Mouse (Mus musculus) layer of hippocampus, adult 9-11 months (tissue): ENCODE data around the gene Vav1.
A peak's percentile ranks its signal among the peaks of the same experiment; 100 is the strongest.
"Not testable (repeated sequence)": the region's sequence is repeated elsewhere in the genome, so short reads cannot be mapped to it uniquely, and the experiment has no call there.

Source experiments
- DNase-seq: peaks from one replicate; pipeline ENCODE4 v3.0.0; 2022

Gene Vav1

DNA sequence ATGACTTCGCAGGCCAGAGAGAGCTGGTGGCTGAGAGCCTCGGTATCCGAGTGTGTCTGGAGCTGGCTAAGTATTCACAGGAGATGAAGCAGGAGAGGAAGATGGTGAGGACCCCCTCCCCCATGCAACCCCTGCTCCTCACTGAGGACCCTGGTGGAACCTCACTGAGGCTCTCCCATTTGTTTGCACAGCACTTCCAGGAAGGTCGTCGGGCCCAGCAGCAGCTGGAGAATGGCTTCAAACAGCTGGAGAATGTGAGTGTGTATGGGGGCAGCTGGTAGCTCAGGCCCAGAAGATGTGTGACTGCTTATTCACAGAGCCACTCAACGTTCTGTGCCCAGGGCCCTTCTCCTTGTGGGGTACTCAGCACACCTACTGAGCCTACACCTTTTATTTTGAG, 25.6 kb upstream of the Vav1 start:
- no peak for DNase-seq

DNA sequence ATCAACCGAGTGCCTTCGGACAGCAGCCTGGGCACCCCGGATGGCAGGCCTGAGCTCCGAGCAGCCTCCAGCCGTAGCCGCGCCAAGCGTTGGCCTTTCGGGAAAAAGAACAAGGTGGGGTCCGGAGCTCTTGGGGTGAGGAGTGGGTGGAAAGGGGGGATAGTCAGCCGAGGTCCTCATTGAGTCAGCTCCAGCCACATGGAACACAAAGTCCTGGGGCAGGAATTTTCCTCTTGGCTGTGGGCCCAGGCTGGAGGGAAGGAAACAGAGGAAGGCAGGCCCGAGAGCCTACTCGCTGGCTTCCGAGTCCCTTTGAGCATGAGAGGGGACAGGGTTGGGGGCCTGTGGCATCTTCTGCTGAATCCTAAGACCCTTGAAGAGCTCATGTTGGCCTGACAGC, 23.5 kb upstream of the Vav1 start:
- no peak for DNase-seq

DNA sequence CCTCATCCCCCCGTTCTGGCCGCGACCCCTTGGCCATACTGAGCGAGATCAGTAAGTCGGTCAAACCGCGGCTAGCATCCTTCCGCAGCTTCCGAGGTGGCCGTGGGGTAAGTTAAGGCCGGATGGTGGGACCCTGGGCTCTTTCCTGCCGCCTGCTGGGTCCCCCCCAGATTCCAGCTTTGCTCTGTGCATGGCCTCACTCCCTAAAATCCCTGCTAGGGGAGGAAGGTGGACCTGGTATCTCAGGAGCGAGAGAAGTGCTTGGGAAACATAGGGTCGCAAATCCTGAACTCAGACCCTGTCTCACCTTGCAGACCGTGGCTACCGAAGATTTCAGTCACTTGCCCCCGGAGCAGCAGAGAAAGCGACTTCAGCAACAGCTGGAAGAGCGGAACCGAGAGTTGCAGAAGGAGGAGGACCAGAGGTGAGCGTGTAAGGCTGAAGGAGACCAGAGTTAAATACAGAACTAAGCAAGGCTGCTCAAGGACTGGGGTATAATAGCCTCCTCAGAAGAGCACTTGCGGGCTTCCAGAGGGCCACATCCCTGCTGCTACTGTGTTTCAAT, 21.9 kb upstream of the Vav1 start:
- no peak for DNase-seq

DNA sequence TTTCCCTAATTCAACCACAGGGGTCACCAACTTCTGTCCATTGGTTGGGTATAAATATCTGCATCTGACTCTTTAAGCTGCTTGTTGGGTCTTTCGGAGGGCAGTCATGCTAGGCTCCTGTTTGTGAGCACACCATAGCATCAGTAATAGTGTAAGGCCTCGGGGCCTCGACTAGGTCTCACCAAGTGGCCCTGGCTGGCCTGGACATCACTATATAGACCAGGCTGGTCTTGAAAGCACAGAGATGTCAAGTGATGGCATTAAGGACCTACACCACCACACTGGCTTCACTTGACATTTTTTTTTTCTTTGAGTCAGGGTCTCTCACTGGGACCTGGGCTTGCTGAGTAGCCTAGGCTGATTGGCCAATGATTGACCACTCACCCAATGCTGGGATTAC, 20.7 kb upstream of the Vav1 start:
- DNase-seq = no peak

DNA sequence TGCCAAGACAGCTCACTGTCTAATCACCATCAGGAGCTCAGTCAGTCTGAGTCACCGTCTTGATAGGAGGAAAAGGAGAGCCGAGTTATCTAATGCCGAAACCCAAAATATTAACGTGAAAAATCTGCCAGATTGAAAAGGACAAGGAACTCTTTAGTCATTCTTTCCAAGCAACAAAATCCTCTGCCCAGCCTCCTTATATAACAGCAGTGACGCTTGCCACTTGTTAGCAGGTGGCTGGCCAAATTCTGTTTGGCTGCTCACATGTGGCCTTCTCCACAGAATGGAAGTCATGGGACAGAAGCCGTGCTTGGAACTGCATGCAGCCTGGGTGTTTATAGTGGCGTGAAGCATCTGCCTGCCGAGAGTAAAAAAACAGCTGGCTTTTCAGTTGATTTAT, 19.2 kb upstream of the Vav1 start:
- DNase-seq = peak; percentile 46

DNA sequence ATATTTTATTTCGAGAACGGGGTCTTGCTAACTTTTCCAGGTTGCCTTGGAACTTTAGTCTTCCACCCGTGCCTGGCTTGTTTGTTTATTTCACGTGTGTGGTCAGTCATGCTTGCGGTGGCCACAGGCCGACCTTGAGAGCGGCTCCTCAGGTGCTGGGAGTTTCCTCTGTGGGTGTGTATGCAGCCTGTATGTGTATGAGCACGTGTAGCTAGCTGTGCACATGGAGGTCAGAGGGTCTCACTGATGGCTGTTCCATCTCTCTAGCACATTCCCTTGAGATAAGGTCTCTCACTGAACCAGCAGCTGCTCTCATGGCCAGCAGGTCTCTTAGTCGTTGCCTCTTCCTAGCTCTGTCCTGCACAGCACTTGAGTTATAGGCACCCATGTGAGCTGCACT, 18.5 kb upstream of the Vav1 start:
- DNase-seq = no peak

DNA sequence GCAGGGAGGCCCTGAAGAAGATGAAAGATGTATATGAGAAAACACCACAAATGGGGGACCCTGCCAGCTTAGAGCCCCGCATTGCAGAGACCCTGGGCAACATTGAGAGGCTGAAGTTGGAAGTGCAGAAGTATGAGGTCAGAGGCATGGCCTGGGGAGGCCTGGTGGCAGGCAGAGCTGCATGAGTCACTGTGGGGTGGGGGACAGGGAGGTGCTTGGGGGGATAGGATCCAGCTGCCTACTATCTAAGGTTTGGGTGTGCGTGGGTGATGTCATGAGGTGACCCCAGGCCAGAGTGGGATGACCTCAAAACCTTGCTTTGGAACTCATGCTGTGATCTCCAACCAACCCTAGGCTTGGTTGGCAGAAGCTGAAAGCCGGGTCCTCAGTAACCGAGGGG, 17.6 kb upstream of the Vav1 start:
- no peak for DNase-seq

DNA sequence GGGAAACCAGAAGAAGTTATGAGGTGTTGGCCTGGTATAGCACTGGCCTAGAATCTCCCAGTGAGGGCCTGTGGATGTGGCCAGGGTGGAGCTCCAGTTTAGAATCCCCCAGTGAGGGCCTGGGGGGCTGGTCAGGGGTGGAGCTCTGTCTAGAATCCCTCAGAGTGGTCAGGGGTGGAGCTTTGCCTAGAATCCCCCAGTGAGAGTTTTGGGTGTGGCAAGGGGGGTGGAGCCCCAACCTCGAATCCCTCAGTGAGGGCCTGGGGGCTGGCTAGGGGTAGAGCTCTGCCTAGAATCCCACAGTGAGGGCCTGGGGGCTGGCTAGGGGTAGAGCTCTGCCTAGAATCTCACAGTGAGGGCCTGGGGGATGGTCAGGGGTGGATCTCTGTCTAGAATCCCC, 17.1 kb upstream of the Vav1 start:
- no peak for DNase-seq

DNA sequence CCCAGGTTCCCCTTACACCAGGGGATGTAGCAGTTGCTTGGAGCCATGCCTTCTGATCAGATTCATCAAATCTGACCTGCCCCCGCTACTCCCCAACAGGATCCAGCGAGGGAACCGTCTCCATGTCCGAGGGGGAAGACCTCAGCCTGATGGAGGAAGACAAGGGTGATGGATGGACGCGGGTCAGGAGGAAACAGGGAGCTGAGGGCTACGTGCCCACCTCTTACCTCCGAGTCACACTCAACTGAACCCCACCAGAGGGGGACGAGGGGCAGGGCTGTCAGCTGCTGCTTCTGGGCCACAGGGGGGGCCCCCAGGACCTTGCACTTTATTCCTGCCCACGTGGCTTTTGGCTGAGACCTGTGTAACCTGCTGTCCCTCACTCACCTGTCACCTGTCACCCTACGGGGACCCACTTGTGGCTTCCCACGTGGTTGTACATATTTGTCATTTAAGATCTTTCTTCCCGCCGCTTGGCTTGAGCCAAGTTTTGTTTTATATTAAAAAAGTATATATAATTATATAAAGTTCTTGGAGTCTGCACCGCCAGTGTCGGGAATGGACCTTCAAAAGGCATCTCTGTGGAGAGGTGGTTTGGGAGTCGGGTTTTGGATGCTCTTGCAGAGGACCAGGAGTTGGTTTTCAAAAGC, 15.9 kb upstream of the Vav1 start:
- DNase-seq = no peak

DNA sequence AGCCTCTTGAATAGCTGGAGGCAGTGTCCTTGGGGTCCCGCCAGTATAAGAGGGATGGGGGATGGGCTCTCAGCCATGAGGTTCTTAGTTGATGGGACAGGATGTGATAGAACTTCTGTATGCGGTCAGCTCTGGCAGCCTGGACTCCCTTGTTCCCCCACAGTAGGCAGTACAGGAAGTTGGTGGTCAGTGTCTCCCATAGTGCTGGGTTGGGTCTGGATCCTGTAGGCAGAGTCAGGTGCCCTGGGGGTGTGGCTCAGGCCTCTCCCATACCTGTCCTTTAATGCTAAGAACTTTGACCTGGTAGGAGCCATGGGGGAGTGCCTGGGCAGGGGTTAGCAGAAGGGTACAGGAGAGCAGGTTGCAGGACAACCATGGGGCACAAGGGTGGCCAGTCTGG, 14.7 kb upstream of the Vav1 start:
- DNase-seq = no peak

DNA sequence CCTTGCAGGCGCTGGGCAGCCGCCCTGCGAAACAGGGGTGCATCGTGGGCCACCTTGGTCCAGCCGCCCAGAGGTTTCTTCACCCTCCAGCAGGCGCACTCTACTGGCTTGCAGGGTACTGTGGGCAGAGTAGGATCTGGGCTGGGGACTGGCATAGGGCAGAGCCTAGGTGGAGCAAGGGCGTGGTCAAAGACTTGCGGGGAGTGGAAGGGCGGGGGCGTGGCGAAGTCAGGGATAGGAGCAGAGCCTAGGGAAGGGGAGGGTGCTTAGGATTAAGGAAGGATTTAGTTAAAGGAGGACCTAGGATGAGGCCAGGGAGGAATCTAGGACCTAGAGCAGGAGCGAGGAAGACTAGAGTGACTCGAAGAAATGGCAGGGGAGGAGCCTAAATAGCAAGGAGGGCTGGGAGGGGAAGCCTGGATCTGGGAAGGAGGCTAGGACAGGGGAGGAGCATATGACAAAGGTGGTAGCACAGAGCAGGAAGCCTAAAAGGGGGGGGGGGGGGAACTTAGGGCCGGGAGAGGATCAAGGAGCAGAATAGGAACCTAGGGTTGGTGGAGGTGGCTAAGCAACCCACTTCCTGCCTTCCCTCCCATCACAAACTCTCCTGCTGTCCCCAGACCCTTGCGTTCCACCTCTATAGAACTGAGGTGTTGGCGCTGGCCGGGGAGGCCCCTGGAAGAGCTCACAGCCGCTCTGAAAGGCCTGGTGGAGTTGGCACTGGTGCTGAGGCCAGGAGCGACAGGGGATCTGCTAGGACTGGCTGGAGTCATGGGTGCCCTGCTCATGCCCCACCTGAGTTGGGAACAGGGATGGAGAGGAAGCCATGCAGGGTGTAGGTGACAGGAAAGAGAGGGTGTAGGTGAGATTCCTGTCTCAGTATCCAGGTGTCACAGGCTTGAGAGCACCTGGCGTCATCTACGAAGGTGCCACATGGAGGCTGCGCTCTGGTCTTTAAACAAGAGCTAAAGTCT, 13.6 kb upstream of the Vav1 start:
- DNase-seq = peak; percentile 51

DNA sequence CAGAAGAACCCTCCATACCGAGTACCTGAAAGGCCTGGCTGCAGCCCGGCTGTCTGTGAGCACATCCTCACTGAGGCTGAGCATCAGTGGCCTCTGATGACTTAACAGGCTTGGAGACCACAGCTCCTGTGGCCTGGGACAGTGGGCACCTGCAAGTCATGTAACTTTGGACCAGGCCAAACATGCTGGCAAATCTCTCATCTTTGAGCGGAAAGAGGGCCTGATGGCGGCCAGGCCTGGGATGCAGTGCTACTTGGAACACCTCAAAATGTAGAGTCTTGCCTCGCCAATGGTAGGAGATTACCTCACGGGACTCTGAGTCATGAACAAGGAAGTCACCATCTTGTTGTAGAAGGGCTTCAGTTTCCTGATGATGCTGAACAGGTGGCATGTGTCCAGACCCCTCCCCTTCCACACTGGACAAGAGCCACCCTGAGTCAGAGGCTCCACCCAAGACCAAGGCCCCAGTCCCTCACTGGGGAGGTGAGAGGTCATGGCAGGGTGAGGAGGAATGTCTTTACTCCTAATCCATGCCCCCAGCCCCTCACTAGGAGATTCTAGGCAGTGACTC, 11.3 kb upstream of the Vav1 start:
- DNase-seq = no peak

DNA sequence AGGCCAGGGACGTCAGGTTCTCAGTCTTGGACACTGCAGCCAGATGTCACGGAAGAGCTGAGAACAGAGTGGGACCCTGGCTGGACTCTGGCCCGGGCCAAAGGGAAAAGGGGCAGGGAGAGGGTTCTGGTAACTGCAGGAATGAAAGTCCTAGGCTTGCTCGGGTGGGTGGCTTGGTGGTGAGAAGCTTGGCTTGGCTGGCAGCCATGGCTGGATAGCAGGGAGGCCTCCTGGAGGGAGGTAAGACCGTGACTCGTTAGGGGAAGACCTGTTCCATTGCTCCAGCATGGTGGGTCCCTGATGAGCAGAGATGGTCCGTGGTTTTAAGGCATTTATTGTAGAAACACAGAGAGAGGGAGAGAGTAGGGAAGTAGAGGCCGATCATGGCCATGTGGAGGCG, 7.6 kb upstream of the Vav1 start:
- DNase-seq = no peak

DNA sequence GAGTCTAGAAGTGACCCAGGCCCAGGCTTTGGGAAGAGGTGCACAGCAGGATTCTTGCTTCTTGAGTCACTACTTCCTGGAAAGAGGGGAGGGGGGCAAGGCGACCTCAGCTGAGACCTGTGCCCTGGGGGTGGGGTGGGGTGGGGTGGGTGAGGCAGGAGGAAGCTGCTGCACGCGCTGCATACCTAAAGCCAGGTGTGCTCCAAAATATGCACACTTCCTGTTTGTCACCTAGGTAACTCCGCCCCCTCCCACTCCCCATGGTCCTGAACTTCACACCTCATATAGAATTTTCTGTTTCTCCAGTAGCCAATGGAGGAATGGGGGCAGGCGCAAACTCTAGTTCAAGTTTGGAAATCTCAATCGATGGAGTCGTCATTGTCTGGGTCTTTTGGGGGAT, 5.1 kb upstream of the Vav1 start:
- no peak for DNase-seq

DNA sequence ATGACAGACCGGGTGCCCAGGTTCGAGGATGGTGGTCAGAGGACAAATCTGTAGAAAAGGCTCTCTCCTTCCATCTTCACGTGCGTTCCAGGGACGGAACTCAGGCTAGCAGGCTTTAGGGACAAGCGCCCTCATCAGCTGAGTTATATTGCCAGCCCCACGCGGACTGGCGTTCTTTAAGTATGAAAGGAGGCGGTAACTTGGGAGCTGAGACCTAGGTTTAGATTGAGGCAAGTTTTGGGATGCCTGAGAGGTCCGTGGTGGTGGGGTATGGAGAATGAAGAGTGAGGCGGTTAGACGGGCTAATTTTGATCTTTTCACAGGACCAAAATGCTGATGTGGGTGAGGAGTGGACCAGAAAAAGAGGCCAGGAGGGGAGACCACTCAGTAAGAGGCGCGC, 4.2 kb upstream of the Vav1 start:
- no peak for DNase-seq

DNA sequence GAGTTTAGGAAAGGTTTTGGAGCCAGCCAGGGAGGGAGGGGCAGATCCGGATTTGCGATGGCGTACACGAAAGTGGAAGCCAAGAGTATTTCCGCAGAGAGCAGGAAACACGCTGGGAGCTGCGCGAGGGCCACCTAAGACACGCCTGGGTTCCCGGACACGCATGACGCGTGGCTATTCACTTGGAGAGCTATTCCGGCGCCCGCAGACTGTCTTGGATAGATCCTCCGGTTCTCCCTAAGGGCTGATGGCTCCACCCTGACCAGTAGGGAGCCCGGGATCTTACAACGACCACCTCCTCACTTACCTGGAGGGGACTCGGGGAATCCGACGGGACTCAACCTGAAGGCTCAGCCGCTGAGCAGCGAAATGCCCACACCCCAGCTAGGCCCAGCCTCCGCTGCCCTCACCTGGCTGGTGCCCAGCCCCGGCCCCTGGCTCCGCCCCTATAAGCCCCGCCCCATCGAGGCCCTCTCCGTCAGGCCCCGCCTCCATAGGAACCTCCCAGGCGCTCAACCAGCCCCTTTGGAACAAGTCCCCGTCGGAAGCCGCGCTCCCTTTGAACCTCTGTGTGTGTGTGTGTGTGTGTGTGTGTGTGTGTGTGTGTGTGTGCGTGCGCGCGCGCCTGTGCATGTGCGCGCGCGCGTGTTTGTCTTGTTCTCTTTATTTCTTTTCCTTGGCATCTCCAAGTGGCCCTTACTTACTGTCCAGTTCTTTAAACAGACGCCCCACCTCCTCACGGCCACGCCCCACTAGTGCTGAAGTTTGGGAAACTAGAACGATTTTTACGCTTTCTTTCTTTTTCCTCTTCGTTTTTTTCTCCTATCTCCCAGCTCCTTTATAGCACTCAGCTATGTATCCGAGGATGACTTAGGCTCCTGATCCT, 3.5 kb upstream of the Vav1 start:
- peak; percentile 73 for DNase-seq

DNA sequence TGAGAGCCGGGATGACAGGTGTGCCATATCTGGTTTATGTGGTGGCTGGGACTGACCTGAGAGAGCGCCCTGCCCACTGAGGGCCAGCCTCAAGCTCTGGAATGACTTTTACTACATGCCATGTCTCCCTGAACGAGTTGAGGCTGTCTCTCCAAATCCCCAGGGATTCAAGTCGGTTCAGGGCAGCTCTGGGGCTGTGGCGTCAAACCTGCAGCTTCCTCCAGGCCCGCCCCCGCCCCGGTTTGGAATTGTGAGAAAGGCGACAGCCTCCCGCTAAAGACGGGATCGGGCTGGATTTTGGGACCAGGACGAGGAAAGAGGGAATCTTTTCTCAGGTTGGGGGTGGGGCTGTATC, 2.9 kb upstream of the Vav1 start:
- DNase-seq = no peak

DNA sequence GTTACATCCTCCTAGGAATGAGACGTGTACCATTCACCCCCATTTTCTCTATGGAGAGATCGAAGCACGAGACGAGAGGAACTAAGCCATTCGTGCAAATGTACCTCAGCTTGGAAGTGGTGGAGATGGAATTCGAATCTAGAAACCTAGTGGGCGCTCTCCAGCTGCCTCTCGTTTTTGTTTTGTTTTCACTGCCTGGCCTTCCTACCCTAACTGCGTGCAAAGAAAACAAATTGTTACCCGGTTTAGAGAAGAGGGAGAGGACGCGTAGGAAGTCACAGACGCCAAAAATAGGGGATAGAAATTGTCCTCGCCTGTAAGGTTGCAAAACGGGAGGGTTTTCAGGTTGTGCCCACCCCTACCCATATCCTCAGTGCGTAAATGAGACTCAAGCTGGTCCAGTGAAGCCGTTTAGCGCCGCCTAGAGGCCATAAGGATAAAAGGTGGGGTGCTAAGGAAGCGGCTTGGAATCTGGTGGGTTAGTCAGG, 2.2 kb upstream of the Vav1 start:
- peak; percentile 81 for DNase-seq

DNA sequence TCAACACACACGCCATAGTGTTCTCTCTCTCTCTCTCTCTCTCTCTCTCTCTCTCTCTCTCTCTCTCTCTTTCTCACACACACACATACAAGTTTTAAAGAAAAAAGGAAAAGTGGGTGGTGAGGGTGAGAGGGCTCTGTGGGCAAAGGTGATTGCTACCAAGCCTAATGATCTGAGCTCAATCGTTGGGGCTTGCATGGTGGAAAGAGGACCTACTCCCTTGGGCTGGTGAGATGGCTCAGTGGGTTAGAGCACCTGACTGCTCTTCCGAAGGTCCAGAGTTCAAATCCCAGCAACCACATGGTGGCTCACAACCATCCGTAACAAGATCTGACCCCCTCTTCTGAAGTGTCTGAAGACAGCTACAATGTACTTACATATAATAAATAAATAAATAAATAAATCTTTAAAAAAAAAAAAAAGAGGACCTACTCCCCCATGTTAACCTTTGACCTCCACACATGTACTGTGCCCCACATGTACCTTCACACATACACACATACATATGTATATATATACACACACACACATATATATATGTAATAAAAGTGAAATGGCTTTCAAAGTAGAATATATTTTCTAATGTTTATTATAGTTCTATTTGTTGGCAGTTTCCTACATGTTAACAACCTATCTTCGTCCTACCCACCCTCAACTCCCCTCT, 1.2 kb upstream of the Vav1 start:
- DNase-seq = not testable (repeated sequence)

DNA sequence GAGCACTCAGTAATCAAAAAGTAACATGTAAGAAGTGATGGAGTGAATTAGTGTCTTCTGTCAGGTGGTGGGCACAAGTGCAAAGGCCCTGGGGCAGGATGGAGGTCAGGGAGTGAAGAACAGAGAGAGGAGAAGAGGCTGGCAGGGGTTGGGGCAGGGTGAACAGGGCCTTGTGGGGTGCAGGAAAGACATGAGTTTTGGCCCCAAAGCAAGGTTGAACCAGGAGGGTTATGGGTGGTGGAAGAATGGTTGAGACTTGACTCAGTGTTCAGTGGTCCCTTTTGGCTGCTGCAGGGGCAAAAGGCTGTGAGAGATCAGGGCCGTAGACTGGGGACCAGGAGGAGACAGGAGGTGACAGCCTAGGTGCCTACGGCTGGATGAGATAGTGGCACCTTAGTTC, 363 bp upstream of the Vav1 start:
- DNase-seq = no peak

DNA sequence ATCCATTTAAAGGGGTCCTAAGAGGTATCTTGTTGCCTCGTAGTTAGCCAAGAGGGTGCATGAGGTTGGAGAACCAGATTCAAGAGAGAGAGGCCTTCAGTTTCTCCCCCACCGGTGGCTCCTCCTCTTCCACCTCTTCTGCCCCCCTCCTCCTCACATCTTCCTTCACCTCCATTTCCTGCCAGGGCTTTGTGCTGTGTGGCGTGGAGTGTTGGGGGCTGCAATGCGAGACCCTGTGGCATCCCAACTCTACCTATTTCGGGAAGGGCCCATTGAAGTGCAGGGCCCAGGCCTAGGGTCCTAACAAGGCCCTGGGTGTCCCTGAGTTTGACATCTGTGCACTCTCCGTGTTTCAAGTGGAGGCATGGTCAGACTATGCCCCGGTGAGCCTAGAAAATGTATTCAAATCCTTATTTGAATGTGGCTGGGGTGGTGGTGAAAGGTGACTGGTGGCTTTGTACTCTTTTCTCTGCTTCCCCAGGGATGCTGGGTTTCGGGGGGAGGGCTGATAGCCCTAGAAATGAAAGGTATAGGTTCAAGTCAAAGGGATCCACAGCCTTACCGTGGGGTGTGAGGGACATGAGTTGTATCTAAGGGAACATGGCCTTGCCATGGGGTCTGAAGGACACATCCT, 808 bp downstream of the Vav1 start:
- no peak for DNase-seq

DNA sequence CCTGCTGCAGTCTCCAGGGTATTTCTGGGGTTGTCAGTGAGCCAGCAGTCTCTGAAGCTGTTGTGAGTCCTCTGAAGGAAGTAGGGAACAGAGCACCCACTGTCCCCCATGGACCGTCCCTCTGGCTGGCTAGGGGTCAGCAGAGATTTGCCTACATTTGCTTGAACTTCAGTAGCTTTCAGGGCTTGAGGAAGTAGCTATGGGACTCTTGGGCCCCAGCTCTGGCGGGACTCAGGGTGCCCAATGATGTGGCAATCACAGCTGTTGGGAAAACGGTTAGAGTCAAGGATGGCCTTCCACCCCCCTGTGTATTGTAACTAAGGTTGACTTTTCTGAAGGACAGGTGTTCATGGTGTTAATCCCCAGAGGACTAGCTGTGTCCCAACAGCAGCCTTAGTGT, 1.5 kb downstream of the Vav1 start:
- DNase-seq = peak; percentile 60
